Mouse (Mus musculus) spleen, adult 2 months (tissue): Measurements from ENCODE around the gene Gm11060. TPM values are rescaled to one million over a fixed set of nuclear protein-coding genes. Genes with fewer than 3 reads are reported as not detected.

Experiments used
- DNase-seq, 2 experiments: peaks; one replicate each; pipeline versions ENCODE4 v3.0.0 to v3.0.0-alpha.2; 2012 to 2021; ENCODE audit warnings: low spot score in 2 of 2, low read depth in 1 of 2
- H3K27ac ChIP-seq: fragments of 200-500 bp; 2 replicates; pipeline ENCODE4 v1.5.1; 2012; ENCODE audit warnings: low read length, inconsistent platforms; ENCODE audit not compliant: insufficient read depth
- H3K27me3 ChIP-seq: fragments of 200-500 bp; 2 replicates; pipeline ENCODE4 v1.6.1; 2012; ENCODE audit warnings: mild to moderate bottlenecking, moderate library complexity, low read length, inconsistent platforms; ENCODE audit not compliant: control insufficient read depth, insufficient read depth
- H3K36me3 ChIP-seq: fragments of 200-500 bp; 2 replicates; pipeline ENCODE4 v1.6.1; 2012; ENCODE audit warnings: mild to moderate bottlenecking, low read length, inconsistent platforms; ENCODE audit not compliant: control insufficient read depth, insufficient read depth
- H3K4me1 ChIP-seq: fragments of 200-500 bp; 2 replicates; pipeline ENCODE4 v1.6.1; 2011; ENCODE audit warnings: inconsistent platforms; ENCODE audit not compliant: control insufficient read depth, insufficient read depth, insufficient read length
- H3K4me3 ChIP-seq: fragments of 200-500 bp; 2 replicates; pipeline ENCODE4 v1.5.1; 2011; ENCODE audit warnings: mild to moderate bottlenecking, inconsistent platforms; ENCODE audit not compliant: insufficient read depth, insufficient read length; ENCODE audit errors: extremely low read depth
- CTCF ChIP-seq: fragments of 200-500 bp; IDR thresholded peaks from 2 replicates; pipeline ENCODE4 v1.5.1; 2011; ENCODE audit warnings: mild to moderate bottlenecking, inconsistent platforms; ENCODE audit not compliant: insufficient read depth, insufficient read length, insufficient replicate concordance; ENCODE audit errors: extremely low read depth
- POLR2A ChIP-seq: fragments of 200-500 bp; IDR thresholded peaks from 2 replicates; pipeline ENCODE4 v1.6.1; 2011; ENCODE audit warnings: low read depth, low read length, inconsistent platforms
- WGBS: fragments of 180-500 bp; shearing (Covaris S2); methylation state at CpG from one replicate; pipeline ENCODE4 v1.1.7; 2018; 5-methylcytosine and 5-hydroxymethylcytosine counted together
- polyA plus RNA-seq: library from polyadenylated mRNA; depleted of rRNA; stranded (reverse); fragments of >200 nt; gene quantifications from 2 replicates; pipeline ENCODE4 v1.2.3, GENCODE M21; 2012

Gm11060 gene
- polyA plus RNA-seq, 1 experiment = not detected

DNA sequence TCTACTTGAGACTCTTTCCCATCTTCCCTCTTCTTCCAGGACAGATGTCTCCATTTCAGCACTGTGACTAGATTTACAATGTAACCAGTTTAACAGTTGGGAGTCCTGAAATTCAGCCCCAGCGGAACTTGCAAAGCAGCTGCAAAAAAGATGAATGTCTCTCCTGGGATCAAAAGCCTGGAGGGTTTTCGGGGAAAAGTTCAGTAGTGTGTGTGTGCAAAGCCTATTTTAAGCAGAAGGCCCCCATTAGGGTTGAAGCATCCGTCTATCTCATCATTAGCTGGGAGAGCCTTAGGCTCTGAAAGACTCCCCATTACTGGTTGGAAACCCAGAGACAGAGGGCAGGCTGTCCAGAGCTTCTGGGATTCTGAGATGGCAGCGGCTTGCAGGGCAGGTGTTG is 2.7 kb upstream of the Gm11060 start:
- H3K27ac ChIP-seq = no peak overlapping the region
- TF ChIP-seq POLR2A (no peak), CTCF (no peak)
- H3K4me1 ChIP-seq = no peaks in the 10 kb centered on the region
- no peaks in the 10 kb centered on the region for H3K27me3 ChIP-seq
- DNase-seq = no peak
- no peak overlapping the region for H3K4me3 ChIP-seq
- WGBS = 91% methylated on average over 4 of the region's 4 CpGs
- H3K36me3 ChIP-seq = no peaks in the 10 kb centered on the region

DNA sequence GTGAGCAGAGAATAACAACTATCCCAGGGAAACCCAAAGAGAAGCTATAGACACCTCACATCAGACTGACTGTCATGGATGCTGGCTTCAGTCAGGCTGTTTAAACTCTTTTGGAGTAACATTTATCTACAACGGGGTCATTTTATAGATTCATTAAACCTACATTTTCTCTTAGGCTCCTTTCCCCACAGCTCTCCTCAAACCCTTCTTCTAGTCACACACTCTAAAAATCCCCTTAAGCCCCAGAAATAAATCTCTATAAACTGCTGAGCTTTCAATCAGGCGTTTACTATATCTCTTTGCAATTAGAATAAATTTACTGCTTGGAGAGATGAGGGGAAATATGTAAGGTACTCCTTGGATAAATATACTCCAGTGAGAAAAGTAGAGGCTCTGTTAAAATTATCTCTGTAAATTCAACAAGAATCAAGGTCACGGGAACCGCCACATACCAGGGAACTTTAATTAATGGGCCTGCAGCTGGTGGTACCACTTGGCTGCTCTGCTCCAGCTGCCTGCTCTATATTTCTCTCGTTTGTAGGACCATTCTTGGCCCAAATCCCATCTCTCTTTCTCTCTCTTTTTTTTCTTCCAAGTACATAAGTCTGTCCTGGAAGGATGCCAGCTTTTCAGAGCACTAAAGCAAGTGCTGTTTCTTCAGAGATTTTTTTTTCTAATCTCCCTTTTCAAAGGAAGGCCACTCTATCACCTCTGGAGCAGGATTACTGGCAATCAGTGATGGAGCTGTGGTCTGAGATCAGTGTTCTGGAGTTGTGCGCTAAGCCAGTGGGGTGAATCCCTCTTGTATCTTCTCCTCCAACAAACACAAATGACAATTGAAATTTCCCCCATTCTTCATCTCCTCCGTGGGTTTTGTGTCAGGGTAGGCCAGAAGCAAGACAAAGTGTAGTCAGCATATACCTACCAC is 2.0 kb upstream of the Gm11060 start:
- H3K4me1 ChIP-seq = no peaks in the 10 kb centered on the region
- no peak for DNase-seq
- H3K4me3 ChIP-seq = no peak overlapping the region
- WGBS = 73% methylated on average over 7 of the region's 7 CpGs
- no peaks in the 10 kb centered on the region for H3K36me3 ChIP-seq
- TF ChIP-seq POLR2A = no peak
- TF ChIP-seq CTCF = no peak
- no peak overlapping the region for H3K27ac ChIP-seq
- H3K27me3 ChIP-seq = no peaks in the 10 kb centered on the region

DNA sequence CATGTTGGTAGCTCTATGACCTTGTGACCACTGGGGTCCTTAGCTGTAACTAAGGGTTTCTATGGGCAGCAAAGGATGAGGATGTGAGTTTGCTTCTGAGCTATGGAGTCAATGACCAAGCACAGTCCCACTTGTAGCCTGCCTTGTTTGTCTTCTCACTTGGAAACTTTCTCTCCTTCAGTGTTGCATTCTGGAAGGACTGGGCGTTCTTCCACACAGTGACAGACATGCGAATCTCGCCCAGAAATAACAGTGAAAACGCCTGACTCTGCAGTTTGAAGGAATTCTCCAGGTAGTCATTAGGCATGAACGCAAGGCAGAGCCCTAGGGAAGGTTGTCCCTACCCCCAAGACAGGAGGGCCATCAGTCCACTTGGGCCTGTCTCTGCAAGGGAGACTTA is 827 bp upstream of the Gm11060 start:
- H3K27ac ChIP-seq = no peak overlapping the region
- WGBS = 85% methylated on average over 5 of the region's 5 CpGs
- TF ChIP-seq POLR2A (no peak), CTCF (no peak)
- DNase-seq = no peak
- H3K27me3 ChIP-seq = no peaks in the 10 kb centered on the region
- no peak overlapping the region for H3K4me3 ChIP-seq
- H3K36me3 ChIP-seq = no peaks in the 10 kb centered on the region
- H3K4me1 ChIP-seq = no peaks in the 10 kb centered on the region

DNA sequence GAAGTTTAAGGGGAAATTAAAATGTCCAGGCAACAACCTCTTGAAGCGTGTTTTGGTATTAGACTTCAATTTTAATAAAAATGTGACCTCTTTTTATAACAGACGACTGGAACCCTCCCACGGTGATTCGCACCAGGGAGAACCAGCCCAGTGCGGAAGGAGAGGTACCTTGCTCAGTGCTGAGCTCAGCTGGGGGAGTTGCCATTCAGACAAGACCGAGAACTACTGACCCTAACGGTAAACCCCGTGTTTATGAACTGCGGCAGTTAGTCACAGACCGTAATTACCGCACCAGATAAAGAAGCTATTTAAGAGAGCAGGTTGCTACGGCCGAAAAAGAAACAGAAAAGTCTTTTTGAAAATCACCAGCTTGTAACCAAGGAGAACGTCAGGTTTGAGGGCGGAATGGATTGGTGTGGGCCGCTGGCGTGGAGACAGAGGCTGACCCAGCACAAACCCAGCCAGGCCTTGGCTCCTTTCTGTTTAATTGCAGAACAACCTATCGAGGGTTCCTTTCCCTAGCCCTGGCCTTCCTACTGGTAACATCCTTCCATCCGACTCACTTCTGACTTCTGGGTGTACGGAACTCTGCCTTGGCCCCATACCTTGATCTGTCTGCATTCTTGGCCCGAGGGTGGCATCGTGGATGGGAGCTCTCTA is 5.6 kb downstream of the Gm11060 start:
- H3K36me3 ChIP-seq = no peaks in the 10 kb centered on the region
- no peak for TF ChIP-seq POLR2A
- no peak for TF ChIP-seq CTCF
- 93% methylated on average over 22 of the region's 22 CpGs for WGBS

DNA sequence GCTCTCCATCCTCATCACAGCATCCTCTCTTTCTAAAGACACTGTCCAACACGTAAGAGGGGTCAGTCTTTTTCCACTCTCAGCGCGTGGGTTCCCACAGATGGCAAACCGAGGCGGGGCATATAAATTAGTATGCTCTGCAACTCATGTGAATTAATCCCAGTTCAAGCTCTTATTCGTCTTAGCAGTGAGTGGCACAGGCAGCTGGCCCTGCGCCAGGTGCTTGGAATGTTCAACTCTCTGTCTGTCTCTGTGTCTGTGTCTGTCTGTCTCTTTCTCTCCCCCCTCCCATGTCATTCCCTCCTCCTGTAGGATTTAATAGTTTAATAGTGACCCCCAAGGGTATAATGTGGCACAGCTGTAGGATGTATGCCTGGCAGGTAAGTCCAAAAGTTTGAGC is 7.6 kb downstream of the Gm11060 start:
- TF ChIP-seq POLR2A (no peak), CTCF (no peak)
- WGBS = 84% methylated on average over 7 of the region's 7 CpGs
- H3K27me3 ChIP-seq = no peaks in the 10 kb centered on the region
- H3K36me3 ChIP-seq = no peaks in the 10 kb centered on the region
- no peak for DNase-seq
- no peak overlapping the region for H3K4me3 ChIP-seq
- H3K27ac ChIP-seq = no peak overlapping the region
- no peaks in the 10 kb centered on the region for H3K4me1 ChIP-seq

More for the DNA sequence above, 5.6 kb downstream of the Gm11060 start:
- H3K4me1 ChIP-seq = no peaks in the 10 kb centered on the region
- no peaks in the 10 kb centered on the region for H3K27me3 ChIP-seq
- no peak overlapping the region for H3K27ac ChIP-seq
- no peak for DNase-seq
- H3K4me3 ChIP-seq = no peak overlapping the region

DNA sequence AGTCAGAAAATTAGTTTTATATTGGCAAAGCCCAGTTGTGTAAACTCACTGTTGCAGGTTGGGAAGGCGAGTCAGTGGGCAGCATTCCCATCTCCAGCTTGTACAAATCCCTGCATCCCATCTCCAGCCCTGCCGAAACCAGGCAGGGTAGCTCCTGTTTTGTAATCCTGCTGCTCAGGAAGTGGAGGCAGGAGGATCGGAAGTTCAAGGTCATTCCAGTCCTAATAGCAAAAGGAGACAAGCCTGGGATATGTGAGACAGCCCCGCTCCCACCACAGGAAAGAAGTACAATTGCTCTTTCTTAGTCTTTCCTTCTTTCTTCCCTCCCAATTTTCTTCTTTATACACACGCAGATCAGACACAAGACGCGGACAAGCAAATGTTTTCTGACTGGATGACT is 8.7 kb downstream of the Gm11060 start:
- Histone ChIP-seq H3K4me1 (no peaks in the 10 kb centered on the region), H3K4me3 (no peak overlapping the region), H3K27ac (no peak overlapping the region), H3K36me3 (no peaks in the 10 kb centered on the region), H3K27me3 (no peaks in the 10 kb centered on the region)
- DNase-seq = no peak
- no peak for TF ChIP-seq CTCF
- TF ChIP-seq POLR2A = no peak
- WGBS = 74% methylated on average over 7 of the region's 7 CpGs
